Mouse (Mus musculus): ENCODE results near the gene Spo11.

- no peak for TF ChIP-seq CTCF (IDR thresholded peaks at IDR 0.05; ENCODE audit: low read depth)
- TF ChIP-seq EP300 (optimal IDR thresholded peaks at IDR 0.05) = no peak
Observed at GRCm38 (mm10) chr2:173023371-173023851, 45.9 kb downstream of the Spo11 start.
